Mouse (Mus musculus) kidney, embryonic 16.5 days (tissue): ENCODE results near the gene Gm13275. TPM values are rescaled to one million over a fixed set of nuclear protein-coding genes. Genes with fewer than 3 reads are reported as not detected.
"Not testable (repeated sequence)": the region's sequence is repeated elsewhere in the genome, so short reads cannot be mapped to it uniquely, and the experiment has no call there.

ENCODE experiments used
- ATAC-seq: fragments of 200-750 bp; cut with Nextera tagmentation; 2 replicates; pipeline ENCODE4 v1.8.0; 2017; ENCODE audit warnings: moderate TSS enrichment; ENCODE audit not compliant: low FRiP score, low TSS enrichment
- H3K27ac ChIP-seq: fragments of 300-500 bp; sonication (generic); 2 replicates; pipeline ENCODE4 v1.5.1; 2014; ENCODE audit warnings: low read length
- H3K27me3 ChIP-seq: fragments of 300-500 bp; sonication (generic); 2 replicates; pipeline ENCODE4 v1.6.1; 2014; ENCODE audit warnings: low read length, control low read depth, mixed read lengths; ENCODE audit not compliant: insufficient read depth
- H3K36me3 ChIP-seq: fragments of 300-500 bp; sonication (generic); 2 replicates; pipeline ENCODE4 v1.6.1; 2014; ENCODE audit warnings: low read length, control low read depth, mixed read lengths; ENCODE audit not compliant: insufficient read depth
- H3K4me1 ChIP-seq: fragments of 300-500 bp; sonication (generic); 2 replicates; pipeline ENCODE4 v1.6.1; 2014; ENCODE audit warnings: low read length, control low read depth, mixed read lengths; ENCODE audit not compliant: insufficient read depth
- H3K4me2 ChIP-seq: fragments of 300-500 bp; sonication (generic); replicated peaks from 2 replicates; pipeline ENCODE4 v1.6.1; 2014; ENCODE audit warnings: low read depth, low read length
- H3K4me3 ChIP-seq: fragments of 300-500 bp; sonication (generic); 2 replicates; pipeline ENCODE4 v1.5.1; 2014; ENCODE audit warnings: mild to moderate bottlenecking, low read length
- H3K9ac ChIP-seq: fragments of 300-500 bp; sonication (generic); replicated peaks from 2 replicates; pipeline ENCODE4 v1.6.1; 2014; ENCODE audit warnings: low read length
- H3K9me3 ChIP-seq: fragments of 300-500 bp; sonication (generic); 2 replicates; pipeline ENCODE4 v1.6.1; 2016; ENCODE audit warnings: low read length, control low read depth
- WGBS: fragments of 180-500 bp; shearing (Covaris S2); extraction: QIAGEN DNeasy Blood & Tissue Kit; methylation state at CpG from one replicate; pipeline ENCODE4 v1.1.7; 2014; 5-methylcytosine and 5-hydroxymethylcytosine counted together
- polyA plus RNA-seq: library from polyadenylated mRNA; unstranded; fragments of >200 nt; fragmentation: Nextera tagmentation; extraction: Ambion mirVana; gene quantifications from 2 replicates; pipeline ENCODE4 v1.2.1, GENCODE M21; 2015

Gene Gm13275
- polyA plus RNA-seq = not detected in 2 replicates

GRCm38 (mm10) chr4:88793936-88794675, at the start of gene Gm13275:
TSS of gene Gm13275 (plus strand) at chr4:88794487.
- not testable (repeated sequence) for H3K4me1 ChIP-seq, H3K27me3 ChIP-seq, H3K4me3 ChIP-seq, H3K4me2 ChIP-seq, H3K9ac ChIP-seq, H3K36me3 ChIP-seq, ATAC-seq, H3K9me3 ChIP-seq, H3K27ac ChIP-seq
- WGBS = 0% methylated on average over 10 of the region's 52 CpGs

GRCm38 (mm10) chr4:88749926-88750325, 44.4 kb upstream of the Gm13275 start:
- Histone ChIP-seq H3K4me2 (no peak overlapping the region), H3K27me3 (no peaks in the 10 kb centered on the region), H3K4me1 (no peaks in the 10 kb centered on the region), H3K36me3 (no peaks in the 10 kb centered on the region), H3K9me3 (no peaks in the 10 kb centered on the region), H3K4me3 (no peak overlapping the region), H3K27ac (no peak overlapping the region), H3K9ac (no peak overlapping the region)
- 50% methylated on average over 6 of the region's 6 CpGs for WGBS
- ATAC-seq = no peak

- H3K9ac ChIP-seq, H3K36me3 ChIP-seq, H3K4me3 ChIP-seq, H3K4me1 ChIP-seq, H3K9me3 ChIP-seq, H3K27ac ChIP-seq, ATAC-seq, H3K27me3 ChIP-seq, H3K4me2 ChIP-seq: not testable (repeated sequence)
- WGBS = 78% methylated on average over 15 of the region's 15 CpGs
Measured at GRCm38 (mm10) chr4:88754818-88755340, 39.4 kb upstream of the Gm13275 start, which contains the start of gene Gm13271. TSS of gene Gm13271 (plus strand) at chr4:88754868.

- not testable (repeated sequence) for H3K9me3 ChIP-seq, H3K4me1 ChIP-seq, H3K36me3 ChIP-seq, ATAC-seq, H3K27me3 ChIP-seq
- H3K9ac ChIP-seq = peak overlapping the region; percentile 76
- peak overlapping the region; percentile 57 for H3K4me3 ChIP-seq
- peak overlapping the region; percentile 77 for H3K4me2 ChIP-seq
- peak overlapping the region; percentile 97 for H3K27ac ChIP-seq
- WGBS = 9% methylated on average over 27 of the region's 31 CpGs
Measured at GRCm38 (mm10) chr4:88756581-88757513, 37.4 kb upstream of the Gm13275 start.

GRCm38 (mm10) chr4:88757628-88758031, 36.7 kb upstream of the Gm13275 start:
- H3K4me3 ChIP-seq = peak overlapping the region; percentile 57
- peak; percentile 100 for ATAC-seq
- peak overlapping the region; percentile 77 for H3K4me2 ChIP-seq
- not testable (repeated sequence) for H3K4me1 ChIP-seq, H3K9me3 ChIP-seq, H3K36me3 ChIP-seq, H3K27me3 ChIP-seq
- WGBS = under 1% methylated on average over 11 of the region's 21 CpGs
- peak overlapping the region; percentile 97 for H3K27ac ChIP-seq
- H3K9ac ChIP-seq = peak overlapping the region; percentile 76

- not testable (repeated sequence) for H3K4me1 ChIP-seq, H3K27ac ChIP-seq, H3K9me3 ChIP-seq, H3K9ac ChIP-seq, H3K4me2 ChIP-seq, H3K27me3 ChIP-seq, H3K36me3 ChIP-seq, H3K4me3 ChIP-seq, ATAC-seq
- 78% methylated on average over 8 of the region's 9 CpGs for WGBS
Measured at GRCm38 (mm10) chr4:88758751-88759150, 35.5 kb upstream of the Gm13275 start.

- H3K4me1 ChIP-seq, H3K9ac ChIP-seq, H3K36me3 ChIP-seq, H3K9me3 ChIP-seq, ATAC-seq, H3K27ac ChIP-seq, H3K27me3 ChIP-seq: not testable (repeated sequence)
- 23% methylated on average over 6 of the region's 14 CpGs for WGBS
- Histone ChIP-seq H3K4me3 (peak within 1 kb of the TSS; percentile 32), H3K4me2 (peak within 1 kb of the TSS; percentile 42)
Measured at GRCm38 (mm10) chr4:88759610-88760268, 34.5 kb upstream of the Gm13275 start, which contains the start of gene Gm13283. TSS of gene Gm13283 (plus strand) at chr4:88760119.

GRCm38 (mm10) chr4:88760431-88760830, 33.9 kb upstream of the Gm13275 start:
- H3K27ac ChIP-seq, H3K4me1 ChIP-seq, H3K27me3 ChIP-seq, H3K9me3 ChIP-seq, H3K9ac ChIP-seq, H3K36me3 ChIP-seq, ATAC-seq: not testable (repeated sequence)
- peak overlapping the region; percentile 32 for H3K4me3 ChIP-seq
- peak overlapping the region; percentile 42 for H3K4me2 ChIP-seq
- WGBS = under 1% methylated on average over 25 of the region's 28 CpGs

GRCm38 (mm10) chr4:88761776-88762175, 32.5 kb upstream of the Gm13275 start:
- WGBS = 66% methylated on average over 6 of the region's 8 CpGs
- H3K9ac ChIP-seq, H3K4me3 ChIP-seq, ATAC-seq, H3K4me2 ChIP-seq, H3K9me3 ChIP-seq, H3K27me3 ChIP-seq, H3K4me1 ChIP-seq, H3K36me3 ChIP-seq, H3K27ac ChIP-seq: not testable (repeated sequence)
